Mouse (Mus musculus) limb, embryonic 14.5 days (tissue): ENCODE measurements around the gene H2-DMa. TPM values are rescaled to one million over a fixed set of nuclear protein-coding genes. Genes with fewer than 3 reads are reported as not detected.

Experiments used
- ATAC-seq: fragments of 200-750 bp; cut with Nextera tagmentation; 2 replicates; pipeline ENCODE4 v1.8.0; 2017; ENCODE audit warnings: low read depth, moderate number of reproducible peaks, moderate TSS enrichment; ENCODE audit not compliant: low FRiP score
- DNase-seq: peaks from one replicate; pipeline ENCODE4 v3.0.0-alpha.2; 2015; ENCODE audit warnings: low spot score
- H3K27ac ChIP-seq: fragments of 300-500 bp; sonication (generic); replicated peaks from 2 replicates; pipeline ENCODE4 v1.5.1; 2014; ENCODE audit warnings: low read depth, mild to moderate bottlenecking, low read length, moderate library complexity, mixed read lengths
- H3K27me3 ChIP-seq: fragments of 300-500 bp; sonication (generic); 2 replicates; pipeline ENCODE4 v1.6.1; 2014; ENCODE audit warnings: low read length, mixed read lengths; ENCODE audit not compliant: control insufficient read depth, insufficient read depth
- H3K36me3 ChIP-seq: fragments of 300-500 bp; sonication (generic); 2 replicates; pipeline ENCODE4 v1.6.1; 2014; ENCODE audit warnings: mild to moderate bottlenecking, low read length, moderate library complexity, mixed read lengths; ENCODE audit not compliant: control insufficient read depth, insufficient read depth
- H3K4me1 ChIP-seq: fragments of 300-500 bp; sonication (generic); 2 replicates; pipeline ENCODE4 v1.6.1; 2014; ENCODE audit warnings: antibody characterized with exemption, low read length, mixed read lengths; ENCODE audit not compliant: control insufficient read depth, insufficient read depth
- H3K4me2 ChIP-seq: fragments of 300-500 bp; sonication (generic); replicated peaks from 2 replicates; pipeline ENCODE4 v1.6.1; 2014; ENCODE audit warnings: low read depth, mild to moderate bottlenecking, low read length, moderate library complexity; ENCODE audit not compliant: severe bottlenecking
- H3K4me3 ChIP-seq: fragments of 300-500 bp; sonication (generic); replicated peaks from 2 replicates; pipeline ENCODE4 v1.5.1; 2014; ENCODE audit warnings: low read length
- H3K9ac ChIP-seq: fragments of 300-500 bp; sonication (generic); 2 replicates; pipeline ENCODE4 v1.6.1; 2014; ENCODE audit warnings: mild to moderate bottlenecking, low read depth, low read length, moderate library complexity; ENCODE audit not compliant: severe bottlenecking
- H3K9me3 ChIP-seq: fragments of 300-500 bp; sonication (generic); 2 replicates; pipeline ENCODE4 v1.6.1; 2016; ENCODE audit warnings: low read length; ENCODE audit not compliant: control insufficient read depth
- POLR2A ChIP-seq: fragments of 200-500 bp; IDR thresholded peaks from 2 replicates; pipeline ENCODE4 v1.8.0; 2012; ENCODE audit warnings: inconsistent platforms, mild to moderate bottlenecking, moderate library complexity, borderline replicate concordance; ENCODE audit not compliant: insufficient read depth, insufficient read length; ENCODE audit errors: extremely low read depth
- WGBS: fragments of 180-500 bp; shearing (Covaris S2); extraction: QIAGEN DNeasy Blood & Tissue Kit; methylation state at CpG from one replicate; pipeline ENCODE4 v1.1.7; 2014; 5-methylcytosine and 5-hydroxymethylcytosine counted together
- polyA plus RNA-seq, 2 experiments: library from polyadenylated mRNA; depleted of rRNA in 1 of 2; stranded (reverse) in 1 of 2; unstranded in 1 of 2; fragments of >200 nt; fragmentation: Nextera tagmentation in 1 of 2; extraction: Ambion mirVana in 1 of 2; gene quantifications; 2 replicates each; pipeline versions ENCODE4 v1.2.1 to v1.2.3; 2012 to 2014

H2-DMa gene
- polyA plus RNA-seq, 2 experiments = 13.1 to 19.0 TPM

DNA sequence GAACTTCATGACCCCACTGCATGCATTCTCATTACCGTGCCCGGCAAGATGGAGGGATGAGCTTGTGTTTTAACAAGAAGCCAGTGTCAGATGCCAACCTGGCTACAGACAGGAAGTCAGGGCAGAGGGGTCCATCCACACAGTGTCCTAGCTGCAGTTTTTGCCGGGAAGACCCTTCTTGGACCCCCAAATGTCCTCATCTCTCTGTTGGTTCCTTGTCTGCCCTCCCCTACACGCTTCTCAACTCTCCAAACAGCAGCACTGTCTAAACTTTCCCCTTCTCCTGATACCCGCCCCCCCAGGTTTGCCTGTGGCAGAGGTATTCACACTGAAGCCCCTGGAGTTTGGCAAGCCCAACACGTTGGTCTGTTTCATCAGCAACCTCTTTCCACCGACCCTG lies 18.3 kb downstream of the H2-DMa start:
- Histone ChIP-seq H3K27me3 (peaks cover 7% of the 10 kb centered on the region), H3K4me1 (peaks cover 10% of the 10 kb centered on the region; the same call in 1 of the 2 replicates), H3K4me3 (no peak overlapping the region), H3K4me2 (no peak overlapping the region), H3K27ac (no peak overlapping the region), H3K9me3 (no peaks in the 10 kb centered on the region), H3K36me3 (no peaks in the 10 kb centered on the region), H3K9ac (no peak overlapping the region)
- no peak for DNase-seq
- no peak for TF ChIP-seq POLR2A
- ATAC-seq = no peak
- 69% methylated on average over 7 of the region's 7 CpGs for WGBS

DNA sequence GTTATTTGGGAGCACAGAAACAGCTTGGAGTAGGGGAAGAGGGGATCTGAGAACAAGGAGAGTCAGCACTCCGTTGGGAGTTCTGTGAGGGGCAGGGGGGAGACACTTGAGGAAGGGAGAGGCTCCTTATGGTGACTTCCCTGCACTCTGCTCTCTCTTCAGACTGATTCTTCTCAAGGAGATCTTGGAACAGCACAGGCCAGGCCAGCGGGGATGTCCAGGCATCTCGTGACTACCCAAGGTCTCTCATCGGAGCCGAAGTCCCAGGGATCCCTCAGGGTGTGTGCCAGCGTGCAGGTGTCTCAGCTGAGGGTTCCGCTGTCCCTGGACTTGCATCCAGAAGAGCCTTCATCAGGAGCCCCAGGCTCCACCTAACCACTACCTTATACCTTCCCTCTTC lies 19.3 kb downstream of the H2-DMa start:
- Histone ChIP-seq H3K9ac (no peak overlapping the region), H3K4me2 (no peak overlapping the region), H3K36me3 (no peaks in the 10 kb centered on the region), H3K27me3 (peaks cover 7% of the 10 kb centered on the region), H3K4me1 (peaks cover 12% of the 10 kb centered on the region; the same call in 1 of the 2 replicates), H3K9me3 (no peaks in the 10 kb centered on the region), H3K27ac (no peak overlapping the region), H3K4me3 (no peak overlapping the region)
- no peak for ATAC-seq
- DNase-seq = no peak
- TF ChIP-seq POLR2A = no peak
- 74% methylated on average over 7 of the region's 7 CpGs for WGBS

DNA sequence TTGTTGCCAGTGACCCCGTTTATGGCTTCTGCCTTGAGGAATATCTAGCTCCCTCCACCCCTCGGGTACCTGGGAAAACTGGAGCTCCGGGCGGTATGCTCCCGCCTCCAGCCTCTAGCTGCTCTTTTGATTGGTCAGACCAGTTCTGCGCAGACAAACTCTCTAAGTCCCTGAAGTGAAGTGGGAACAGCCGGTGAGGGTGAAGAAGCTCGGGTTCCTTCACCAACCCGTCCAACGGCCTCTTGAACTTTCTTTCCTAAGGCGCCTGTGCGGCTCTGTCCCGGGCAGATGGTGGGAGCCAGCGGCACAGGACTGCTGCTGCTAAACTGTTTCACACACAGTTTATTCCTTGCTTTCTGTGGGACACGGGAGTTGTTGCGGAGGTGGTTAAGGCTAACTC lies 20.1 kb downstream of the H2-DMa start:
- peak; percentile 55 for DNase-seq
- H3K27me3 ChIP-seq = peaks cover 7% of the 10 kb centered on the region
- peak overlapping the region; percentile 63 for H3K4me2 ChIP-seq
- ATAC-seq = no peak
- no peaks in the 10 kb centered on the region for H3K36me3 ChIP-seq
- peaks cover 12% of the 10 kb centered on the region; the same call in 1 of the 2 replicates for H3K4me1 ChIP-seq
- H3K27ac ChIP-seq = no peak overlapping the region
- peak overlapping the region; percentile 31 for H3K4me3 ChIP-seq
- WGBS = 0% methylated on average over 16 of the region's 16 CpGs
- H3K9me3 ChIP-seq = no peaks in the 10 kb centered on the region
- peak overlapping the region; percentile 40 for H3K9ac ChIP-seq
- TF ChIP-seq POLR2A = no peak

DNA sequence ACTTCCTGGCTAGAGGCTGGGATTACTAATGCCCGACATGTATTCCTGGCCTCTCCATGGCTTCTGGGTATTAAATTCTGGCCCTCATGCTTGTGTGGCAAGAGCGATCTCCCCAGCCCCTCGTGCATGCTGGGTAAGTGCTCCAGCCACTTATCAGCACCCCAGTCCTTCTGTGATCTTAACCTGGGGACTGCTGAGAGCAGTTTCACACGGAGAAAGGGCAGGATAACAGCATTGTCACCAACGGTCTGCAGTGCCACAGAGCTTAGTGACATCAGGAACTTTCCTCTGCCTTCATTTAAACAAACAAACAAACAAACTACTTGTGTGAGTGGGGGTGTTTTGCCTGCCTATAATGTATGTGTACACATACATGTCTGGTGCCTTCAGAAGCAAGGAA lies 20.9 kb downstream of the H2-DMa start:
- no peaks in the 10 kb centered on the region for H3K9me3 ChIP-seq
- peaks cover 12% of the 10 kb centered on the region; the same call in 1 of the 2 replicates for H3K4me1 ChIP-seq
- H3K4me3 ChIP-seq = 0 out of 2 replicates have a peak overlapping the region, but pooled peaks have one; percentile 31
- ATAC-seq (no peak), DNase-seq (no peak)
- TF ChIP-seq POLR2A = no peak
- no peak overlapping the region for H3K9ac ChIP-seq
- peak overlapping the region; percentile 63; the same call in 1 of the 2 replicates for H3K4me2 ChIP-seq
- peaks cover 7% of the 10 kb centered on the region for H3K27me3 ChIP-seq
- H3K36me3 ChIP-seq = no peaks in the 10 kb centered on the region
- no peak overlapping the region for H3K27ac ChIP-seq
- 9% methylated on average over 5 of the region's 5 CpGs for WGBS

DNA sequence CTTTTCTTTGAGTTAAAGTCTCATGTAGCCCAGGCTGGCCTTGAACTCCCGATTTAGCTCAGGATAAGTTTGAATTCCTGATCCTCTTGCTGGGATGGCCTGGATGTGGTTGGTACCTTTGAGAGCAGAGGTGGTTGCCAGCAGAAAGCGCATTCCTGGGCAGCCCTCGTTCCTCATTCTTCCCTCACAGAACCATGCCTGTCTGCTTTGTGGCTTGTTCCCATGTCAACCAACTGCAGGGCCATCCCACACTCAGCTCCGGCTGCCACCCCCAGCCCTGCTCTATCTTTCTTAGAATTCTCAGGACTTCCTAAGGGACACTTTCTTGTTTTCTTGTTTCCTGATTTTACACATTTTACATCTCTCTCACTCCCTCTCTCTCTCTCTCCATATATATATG lies 22.1 kb downstream of the H2-DMa start:
- ATAC-seq (no peak), DNase-seq (no peak)
- Histone ChIP-seq H3K36me3 (no peaks in the 10 kb centered on the region), H3K9me3 (no peaks in the 10 kb centered on the region), H3K27ac (no peak overlapping the region), H3K27me3 (peaks cover 7% of the 10 kb centered on the region), H3K4me1 (peaks cover 12% of the 10 kb centered on the region; the same call in 1 of the 2 replicates), H3K9ac (no peak overlapping the region), H3K4me2 (no peak overlapping the region), H3K4me3 (no peak overlapping the region)
- WGBS = 60% methylated on average over 4 of the region's 4 CpGs
- TF ChIP-seq POLR2A = no peak

DNA sequence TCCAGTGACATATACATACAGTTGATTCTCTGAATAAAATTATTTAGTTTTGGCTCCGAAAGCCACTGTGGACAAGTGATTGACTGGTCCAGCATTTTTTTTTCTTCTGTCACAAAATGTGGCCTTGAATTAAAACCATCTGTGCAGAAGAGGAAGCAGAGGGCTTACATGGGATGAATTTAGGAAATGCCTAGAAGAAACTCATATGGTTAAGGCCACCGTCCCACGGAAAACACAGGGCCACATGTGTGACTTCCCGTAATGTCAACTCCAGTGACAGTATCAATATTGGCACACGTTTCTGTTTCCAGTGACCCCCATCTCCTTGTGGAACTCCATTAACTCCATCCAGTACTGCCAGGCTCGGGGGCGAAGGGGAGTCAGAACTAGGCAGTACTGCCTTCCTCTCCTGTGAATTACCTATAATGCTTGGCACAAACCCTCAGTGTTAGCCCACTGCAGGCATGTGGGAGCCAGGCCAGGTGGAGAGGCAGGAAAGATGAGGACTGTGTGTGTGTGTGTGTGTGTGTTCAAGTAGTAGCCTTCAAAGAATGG lies 23.2 kb downstream of the H2-DMa start:
- Histone ChIP-seq H3K9ac (no peak overlapping the region), H3K4me3 (no peak overlapping the region), H3K27me3 (peaks cover 7% of the 10 kb centered on the region), H3K9me3 (no peaks in the 10 kb centered on the region), H3K36me3 (no peaks in the 10 kb centered on the region), H3K4me1 (peaks cover 12% of the 10 kb centered on the region; the same call in 1 of the 2 replicates), H3K27ac (no peak overlapping the region), H3K4me2 (no peak overlapping the region)
- ATAC-seq (no peak), DNase-seq (no peak)
- 50% methylated on average over 7 of the region's 7 CpGs for WGBS
- no peak for TF ChIP-seq POLR2A
